Mouse (Mus musculus): ENCODE data around the gene Phf5a.

Gene Phf5a

DNA sequence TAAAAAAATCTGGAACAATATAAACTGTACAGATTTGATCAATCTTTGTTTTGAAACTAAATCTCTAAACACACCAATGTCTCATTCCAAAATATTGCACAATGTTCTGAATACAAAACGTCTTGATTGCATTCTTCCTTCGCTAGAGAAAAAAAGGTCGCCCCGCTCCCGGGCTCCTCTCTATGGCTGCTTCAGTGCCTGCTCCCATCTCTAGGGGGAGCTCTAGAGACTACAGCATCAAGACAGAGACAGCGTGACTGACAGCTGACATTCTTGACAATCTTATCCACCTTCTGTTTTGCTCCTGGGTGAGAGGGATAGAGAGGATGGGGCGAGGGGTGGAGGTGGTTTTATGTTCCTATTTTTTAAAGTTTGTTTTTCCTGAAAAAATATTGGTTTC is 23.4 kb downstream of the Phf5a start:
- peak; percentile 59 to 61 for DNase-seq (ENCODE audit: low spot score in 2 of 2)

GRCm38 (mm10) chr15:81847861-81848260 is 23.9 kb downstream of the Phf5a start:
- DNase-seq (ENCODE audit: low spot score in 2 of 2): no peak

DNA sequence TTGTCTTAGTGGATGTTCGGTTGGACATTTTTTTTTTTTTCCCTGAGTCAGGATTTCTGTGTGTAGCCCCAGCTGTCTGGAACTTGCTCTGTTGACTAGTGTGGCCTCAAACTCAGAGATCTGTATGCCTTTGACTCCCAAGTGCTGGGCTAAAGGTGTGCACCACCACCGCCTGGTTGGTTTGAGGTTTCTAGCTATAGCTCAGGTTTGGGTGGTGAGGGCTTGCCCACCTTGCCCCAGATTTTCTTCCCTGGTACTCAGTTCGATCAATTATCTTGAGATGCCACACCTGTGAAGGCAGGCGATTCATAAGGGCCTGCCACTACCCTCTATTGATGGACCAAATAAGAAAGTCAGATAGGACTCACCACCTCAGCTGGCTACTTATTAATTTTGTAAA is 24.6 kb downstream of the Phf5a start:
- no peak for DNase-seq (ENCODE audit: low spot score in 2 of 2)

DNA sequence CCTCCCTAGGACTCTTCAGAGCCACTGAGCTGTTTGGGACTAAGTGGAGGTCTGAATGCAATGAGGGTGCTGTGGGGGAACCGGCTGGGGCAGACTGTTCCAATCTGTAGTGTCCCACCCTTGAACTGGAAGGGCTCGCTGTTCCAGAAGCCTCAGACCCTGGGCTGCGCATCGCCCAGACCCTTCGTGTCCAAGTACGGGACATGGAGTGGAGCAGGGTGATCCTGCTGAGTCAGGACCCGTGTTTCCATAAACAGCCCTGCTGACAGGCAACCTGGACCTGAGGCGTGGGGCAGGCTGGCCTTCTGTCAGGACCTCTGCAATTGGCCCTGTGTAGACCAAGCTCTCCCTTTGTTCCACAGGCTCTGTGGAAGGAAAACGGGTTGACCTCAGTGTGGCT is 25.0 kb downstream of the Phf5a start:
- DNase-seq (ENCODE audit: low spot score in 2 of 2): no peak

- no peak for DNase-seq (ENCODE audit: low spot score in 2 of 2)
Observed at GRCm38 (mm10) chr15:81845724-81846123, 26.0 kb downstream of the Phf5a start.

DNA sequence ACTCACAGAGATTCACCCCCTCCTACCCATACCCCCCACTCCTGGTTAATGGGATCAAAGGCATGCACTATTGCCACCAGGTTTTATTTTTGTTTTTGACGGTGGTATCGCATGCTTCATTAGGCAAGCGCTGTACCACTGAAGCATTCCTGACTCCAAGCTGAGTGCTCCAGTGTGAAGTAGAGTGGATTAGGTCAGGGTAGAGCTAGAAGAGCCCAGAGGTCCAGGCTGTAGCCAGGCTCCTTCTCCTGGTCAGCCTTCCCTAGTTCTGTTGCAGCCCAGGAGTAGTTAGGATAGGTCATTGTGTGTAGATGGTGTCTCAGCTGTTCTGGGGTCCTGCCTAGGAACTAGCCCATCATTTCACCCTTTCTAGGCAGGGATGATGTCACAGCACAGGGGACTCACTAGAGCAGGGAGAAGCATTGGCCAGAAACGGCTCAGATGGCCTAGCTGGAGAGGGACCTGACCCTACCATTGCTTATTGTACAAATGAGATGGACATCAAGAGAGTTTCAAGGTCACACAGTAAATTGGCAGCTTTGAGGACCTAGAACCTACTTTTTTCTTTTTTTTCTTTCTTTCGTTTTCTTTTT is 26.6 kb downstream of the Phf5a start:
- DNase-seq (ENCODE audit: low spot score in 2 of 2): no peak

DNA sequence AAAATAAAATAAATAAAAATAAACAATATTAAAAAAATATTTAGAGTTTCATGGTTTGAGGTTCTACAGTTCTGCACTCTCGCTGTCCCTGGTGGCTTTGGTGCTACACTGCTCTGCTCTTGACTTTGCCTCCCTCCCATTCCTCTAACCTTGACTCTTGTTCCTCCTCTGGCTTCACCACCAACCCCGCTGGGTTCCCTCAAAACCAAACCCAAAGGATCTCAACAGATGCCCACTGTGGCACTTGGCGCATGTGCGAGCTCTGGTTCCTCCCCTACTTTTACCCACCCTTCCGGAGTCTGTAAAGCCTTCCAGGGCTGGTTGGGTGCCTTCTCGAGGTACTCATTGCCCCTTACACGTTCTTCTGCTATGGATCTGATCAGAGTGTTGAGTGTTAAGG is 29.4 kb downstream of the Phf5a start:
- DNase-seq (ENCODE audit: low spot score in 2 of 2): no peak

- DNase-seq (ENCODE audit: low spot score in 2 of 2): no peak
Observed at GRCm38 (mm10) chr15:81840306-81840705, 31.4 kb downstream of the Phf5a start.

DNA sequence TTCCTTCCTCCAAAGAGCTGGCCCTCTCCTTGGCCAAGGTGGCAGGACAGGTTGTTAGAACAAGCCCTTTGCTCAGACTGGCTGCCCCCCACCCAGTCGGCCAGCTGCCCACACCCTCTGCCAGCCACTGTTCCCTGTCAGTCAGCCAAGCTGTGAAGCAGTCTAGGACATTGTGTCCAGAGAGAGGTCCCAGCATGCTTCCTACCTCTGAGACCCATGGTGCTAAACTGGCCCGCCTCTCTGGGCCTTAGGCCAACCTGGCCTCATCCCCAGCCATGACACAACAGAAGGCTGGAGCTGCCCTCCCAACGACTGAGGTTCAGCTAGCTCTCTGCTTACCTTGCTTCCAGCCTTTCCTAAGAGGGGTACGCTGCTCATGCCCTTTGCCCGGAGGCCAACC is 32.1 kb downstream of the Phf5a start:
- DNase-seq (ENCODE audit: low spot score in 2 of 2): peak; percentile 42 to 71

GRCm38 (mm10) chr15:81838554-81839235 is 33.0 kb downstream of the Phf5a start:
- DNase-seq (ENCODE audit: low spot score in 2 of 2): no peak

GRCm38 (mm10) chr15:81836966-81837920 is 34.5 kb downstream of the Phf5a start:
- DNase-seq (ENCODE audit: low spot score in 2 of 2): no peak

DNA sequence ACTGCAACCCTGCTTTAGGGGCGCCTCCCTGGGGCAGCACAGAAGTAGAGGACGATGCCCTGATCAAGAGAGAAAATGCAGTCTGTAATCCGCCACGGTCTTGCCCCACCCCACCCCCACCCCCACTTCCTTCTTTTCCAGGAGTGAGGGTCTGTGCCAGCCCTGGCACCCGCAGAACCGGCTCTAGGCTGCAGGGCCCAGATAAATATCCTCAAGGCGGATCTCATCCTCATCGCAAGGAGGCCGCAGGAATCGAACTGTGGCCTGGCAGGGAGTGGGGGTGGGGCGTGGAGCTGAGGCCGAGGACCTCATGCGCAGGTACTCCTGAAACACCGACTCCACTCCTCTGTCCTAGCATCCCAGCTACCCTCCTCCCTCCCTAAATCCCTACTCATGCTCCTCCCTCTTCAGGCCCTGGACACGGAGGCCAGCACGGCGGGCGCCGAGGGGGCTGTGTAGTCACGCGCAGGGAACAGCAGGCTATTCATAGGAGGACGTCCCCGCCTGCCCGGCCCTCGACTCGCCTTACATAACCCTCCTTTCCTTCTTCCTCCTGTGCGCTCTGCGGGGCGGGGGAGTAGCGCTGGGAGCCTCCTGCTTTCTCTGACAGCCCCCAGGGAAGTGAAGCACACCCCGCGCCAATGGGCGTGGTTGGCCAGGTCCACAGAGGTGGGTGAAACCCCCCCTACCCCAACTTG is 35.4 kb downstream of the Phf5a start:
- peak; percentile 87 to 89 for DNase-seq (ENCODE audit: low spot score in 2 of 2)

- DNase-seq (ENCODE audit: low spot score in 2 of 2): no peak
Observed at GRCm38 (mm10) chr15:81835007-81835880, 36.5 kb downstream of the Phf5a start.

DNA sequence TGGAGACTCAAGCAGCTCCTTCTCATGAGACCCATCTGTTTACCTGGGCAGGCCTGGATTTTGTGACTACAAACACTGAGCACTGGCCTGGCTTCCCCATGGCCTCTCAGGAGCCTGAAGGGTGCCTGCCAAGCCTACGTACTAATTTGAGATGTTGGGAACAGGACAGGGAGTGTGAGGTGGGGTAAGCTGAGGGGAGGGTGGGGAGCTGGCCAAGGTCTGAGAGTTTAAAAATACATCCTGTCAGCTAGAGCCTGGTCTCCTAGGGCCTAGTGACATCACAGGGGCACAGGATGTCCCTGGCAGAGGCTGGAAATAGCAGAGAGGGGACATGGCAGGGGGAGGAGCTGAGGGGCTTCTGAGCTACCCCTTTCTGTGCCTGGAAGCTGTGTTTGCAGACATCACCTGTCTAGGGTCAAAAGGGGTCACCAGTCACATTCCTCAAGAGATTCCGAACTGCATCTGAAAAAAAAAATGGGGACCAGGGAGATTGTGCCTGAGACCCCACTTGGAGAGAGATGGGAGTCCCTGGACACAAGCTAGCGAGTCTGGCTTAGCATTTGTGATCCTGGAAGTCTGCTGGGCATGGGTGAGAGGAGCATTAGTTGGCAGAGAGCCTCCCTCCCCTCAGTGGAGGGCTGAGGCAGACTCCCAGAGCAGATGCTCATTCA is 37.4 kb downstream of the Phf5a start:
- DNase-seq (ENCODE audit: low spot score in 2 of 2): no peak

DNA sequence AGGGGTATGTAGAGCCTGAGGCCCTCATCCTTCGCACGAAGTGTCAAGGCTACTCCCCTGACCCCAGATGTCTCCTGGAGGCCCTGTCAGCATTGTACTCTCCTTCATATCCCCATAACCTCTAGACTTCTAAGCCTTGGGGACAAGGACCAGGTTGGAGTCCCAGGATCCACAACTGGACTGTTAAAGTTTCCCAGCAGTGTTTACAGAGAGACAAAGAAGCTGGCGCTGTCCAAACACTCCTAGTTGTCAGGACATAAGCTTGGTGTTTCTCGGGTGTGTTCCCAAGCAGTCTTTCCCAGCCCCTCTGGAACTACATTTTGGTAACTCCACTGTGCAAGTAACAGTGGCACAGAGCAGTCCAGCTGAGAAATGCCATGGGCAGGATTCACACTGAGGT is 38.2 kb downstream of the Phf5a start:
- no peak for DNase-seq (ENCODE audit: low spot score in 2 of 2)

- DNase-seq (ENCODE audit: low spot score in 2 of 2): no peak
Observed at GRCm38 (mm10) chr15:81832219-81832618, 39.5 kb downstream of the Phf5a start.

- DNase-seq (ENCODE audit: low spot score in 2 of 2): peak; percentile 86 to 88
Observed at GRCm38 (mm10) chr15:81831136-81831825, 40.4 kb downstream of the Phf5a start.

- no peak for DNase-seq (ENCODE audit: low spot score in 2 of 2)
Observed at GRCm38 (mm10) chr15:81830530-81830929, 41.2 kb downstream of the Phf5a start.

- no peak for DNase-seq (ENCODE audit: low spot score in 2 of 2)
Observed at GRCm38 (mm10) chr15:81829208-81829580, 42.5 kb downstream of the Phf5a start.
